Mouse (Mus musculus): ENCODE results near the gene Gm8159. TPM values are rescaled to one million over a fixed set of nuclear protein-coding genes. Genes with fewer than 3 reads are reported as not detected.

The Gm8159 gene
- not detected for polyA plus RNA-seq (2014; fragmentation: Illumina TruSeq; extraction: RNeasy Lipid Tissue Mini Kit (QIAGEN cat#74804); ENCODE audit: low read depth, low replicate concordance)

GRCm38 (mm10) chr14:4632052-4632451 is at the start of gene Gm8159:
Gene Gm8159, plus strand, starts transcription at chr14:4632352.

GRCm38 (mm10) chr14:4663892-4664291 is 31.7 kb downstream of the Gm8159 start, which contains the start of gene Gm3239:
Gene Gm3239, plus strand, starts transcription at chr14:4664192.

Other genes starting within 250 kb of the Gm8159 start
- not detected for gene Gm3159, start 234.8 kb upstream of the Gm8159 start, polyA plus RNA-seq (2014; fragmentation: Illumina TruSeq; extraction: RNeasy Lipid Tissue Mini Kit (QIAGEN cat#74804); ENCODE audit: low read depth, low replicate concordance)
- gene Gm3164, start 216.9 kb upstream of the Gm8159 start, polyA plus RNA-seq (2014; fragmentation: Illumina TruSeq; extraction: RNeasy Lipid Tissue Mini Kit (QIAGEN cat#74804); ENCODE audit: low read depth, low replicate concordance) = not detected
- gene Gm3173, start 201.4 kb upstream of the Gm8159 start, polyA plus RNA-seq (2014; fragmentation: Illumina TruSeq; extraction: RNeasy Lipid Tissue Mini Kit (QIAGEN cat#74804); ENCODE audit: low read depth, low replicate concordance) = not detected
- not detected for gene Gm3182, start 150.6 kb upstream of the Gm8159 start, polyA plus RNA-seq (2014; fragmentation: Illumina TruSeq; extraction: RNeasy Lipid Tissue Mini Kit (QIAGEN cat#74804); ENCODE audit: low read depth, low replicate concordance)
- not detected for gene Gm3047, start 76.9 kb upstream of the Gm8159 start, polyA plus RNA-seq (2014; fragmentation: Illumina TruSeq; extraction: RNeasy Lipid Tissue Mini Kit (QIAGEN cat#74804); ENCODE audit: low read depth, low replicate concordance)
- not detected for gene Gm3239, start 31.8 kb downstream of the Gm8159 start, polyA plus RNA-seq (2014; fragmentation: Illumina TruSeq; extraction: RNeasy Lipid Tissue Mini Kit (QIAGEN cat#74804); ENCODE audit: low read depth, low replicate concordance)
- gene Gm7876, start 76.9 kb downstream of the Gm8159 start, polyA plus RNA-seq (2014; fragmentation: Illumina TruSeq; extraction: RNeasy Lipid Tissue Mini Kit (QIAGEN cat#74804); ENCODE audit: low read depth, low replicate concordance) = not detected
- gene Gm3252, start 94.4 kb downstream of the Gm8159 start, polyA plus RNA-seq (2014; fragmentation: Illumina TruSeq; extraction: RNeasy Lipid Tissue Mini Kit (QIAGEN cat#74804); ENCODE audit: low read depth, low replicate concordance) = not detected
- gene Gm9602, start 144.0 kb downstream of the Gm8159 start, polyA plus RNA-seq (2014; fragmentation: Illumina TruSeq; extraction: RNeasy Lipid Tissue Mini Kit (QIAGEN cat#74804); ENCODE audit: low read depth, low replicate concordance) = not detected
- not detected for gene Gm3269, start 205.8 kb downstream of the Gm8159 start, polyA plus RNA-seq (2014; fragmentation: Illumina TruSeq; extraction: RNeasy Lipid Tissue Mini Kit (QIAGEN cat#74804); ENCODE audit: low read depth, low replicate concordance)
- not detected for gene Gm3264, start 223.2 kb downstream of the Gm8159 start, polyA plus RNA-seq (2014; fragmentation: Illumina TruSeq; extraction: RNeasy Lipid Tissue Mini Kit (QIAGEN cat#74804); ENCODE audit: low read depth, low replicate concordance)

All from heart, adult 10 weeks (tissue).